Mouse (Mus musculus) layer of hippocampus, postnatal 36 days (tissue): ENCODE measurements at regions not wholly inside any gene's neighbourhood (a gene's known extent, or its start where the extent isn't known, plus 50 kb on each side); places are given as distances from the start of the nearest gene placed in this dataset.
"Not testable (repeated sequence)": the region's sequence is repeated elsewhere in the genome, so short reads cannot be mapped to it uniquely, and the experiment has no call there.

ENCODE experiments used
- DNase-seq, 2 experiments: peaks; one replicate each; pipeline ENCODE4 v3.0.0; 2022

GRCm38 (mm10) chr12:29049801-29050200 lies 298.2 kb downstream of the Eipr1 start:
- no peak for DNase-seq

- DNase-seq = no peak
These were observed 299.1 kb downstream of the Eipr1 start for GRCm38 (mm10) chr12:29050516-29051251.

- no peak for DNase-seq
These were observed 302.8 kb downstream of the Eipr1 start for GRCm38 (mm10) chr12:29054367-29054766.

- no peak for DNase-seq
These were observed 310.5 kb downstream of the Eipr1 start for GRCm38 (mm10) chr12:29062025-29062637.

- no peak for DNase-seq
These were observed 311.2 kb downstream of the Eipr1 start for GRCm38 (mm10) chr12:29062801-29063200.

- no peak for DNase-seq
These were observed 316.6 kb downstream of the Eipr1 start for GRCm38 (mm10) chr12:29068180-29068579.

GRCm38 (mm10) chr12:29075096-29075852 lies 323.7 kb downstream of the Eipr1 start:
- no peak for DNase-seq

- no peak for DNase-seq
These were observed 325.0 kb downstream of the Eipr1 start for GRCm38 (mm10) chr12:29076606-29077005.

- no peak for DNase-seq
These were observed 327.4 kb downstream of the Eipr1 start for GRCm38 (mm10) chr12:29079011-29079410.

- peak; percentile 63 to 75 for DNase-seq
These were observed 332.0 kb downstream of the Eipr1 start for GRCm38 (mm10) chr12:29083426-29084221.

- not testable (repeated sequence) for DNase-seq
These were observed 335.6 kb downstream of the Eipr1 start for GRCm38 (mm10) chr12:29087245-29087644.

- DNase-seq = no peak
These were observed 338.0 kb downstream of the Eipr1 start for GRCm38 (mm10) chr12:29089634-29090033.

- no peak for DNase-seq
These were observed 338.8 kb downstream of the Eipr1 start for GRCm38 (mm10) chr12:29090451-29090850.

- no peak for DNase-seq
These were observed 343.9 kb downstream of the Eipr1 start for GRCm38 (mm10) chr12:29095406-29096032.

- peak; percentile 40 to 53 for DNase-seq
These were observed 344.7 kb downstream of the Eipr1 start for GRCm38 (mm10) chr12:29096033-29096913.

GRCm38 (mm10) chr12:29100042-29100570 lies 348.5 kb downstream of the Eipr1 start:
- DNase-seq = no peak

GRCm38 (mm10) chr12:29106893-29107719 lies 355.5 kb downstream of the Eipr1 start:
- no peak for DNase-seq

- no peak for DNase-seq
These were observed 356.1 kb downstream of the Eipr1 start for GRCm38 (mm10) chr12:29107720-29108051.

GRCm38 (mm10) chr12:29118336-29118735 lies 366.7 kb downstream of the Eipr1 start:
- no peak for DNase-seq

GRCm38 (mm10) chr12:29121159-29121558 lies 369.6 kb downstream of the Eipr1 start:
- DNase-seq = no peak
